Mouse (Mus musculus) embryonic facial prominence, embryonic 10.5 days (tissue): ENCODE results near the gene Dlx6. TPM values are rescaled to one million over a fixed set of nuclear protein-coding genes. Genes with fewer than 3 reads are reported as not detected.

Experiments
- DNase-seq: peaks from one replicate; pipeline ENCODE4 v3.0.0-alpha.2; 2017; ENCODE audit warnings: low spot score
- H3K27ac ChIP-seq: fragments of 300-500 bp; sonication (generic); replicated peaks from 2 replicates; pipeline ENCODE4 v1.5.1; 2016; ENCODE audit warnings: mild to moderate bottlenecking
- H3K27me3 ChIP-seq: fragments of 300-500 bp; sonication (generic); replicated peaks from 2 replicates; pipeline ENCODE4 v1.6.1; 2016; ENCODE audit warnings: low read depth, mild to moderate bottlenecking; ENCODE audit not compliant: poor library complexity, severe bottlenecking
- H3K36me3 ChIP-seq: fragments of 300-500 bp; sonication (generic); replicated peaks from 2 replicates; pipeline ENCODE4 v1.6.1; 2016; ENCODE audit warnings: mild to moderate bottlenecking, moderate library complexity
- H3K4me1 ChIP-seq: fragments of 300-500 bp; sonication (generic); 2 replicates; pipeline ENCODE4 v1.6.1; 2016
- H3K4me3 ChIP-seq: fragments of 300-500 bp; sonication (generic); 2 replicates; pipeline ENCODE4 v1.5.1; 2016; ENCODE audit warnings: mild to moderate bottlenecking, moderate library complexity
- H3K9me3 ChIP-seq: fragments of 300-500 bp; sonication (generic); 2 replicates; pipeline ENCODE4 v1.6.1; 2016; ENCODE audit warnings: mild to moderate bottlenecking
- WGBS: fragments of 180-500 bp; shearing (Covaris S2); methylation state at CpG from one replicate; pipeline ENCODE4 v1.1.7; 2016; 5-methylcytosine and 5-hydroxymethylcytosine counted together
- polyA plus RNA-seq: library from polyadenylated mRNA; unstranded; fragments of >200 nt; fragmentation: Nextera tagmentation; extraction: Ambion mirVana; gene quantifications from 2 replicates; pipeline ENCODE4 v1.2.1, GENCODE M21; 2016

The Dlx6 gene
- polyA plus RNA-seq, 1 experiment from 2014 or later, result 5.9 TPM

DNA sequence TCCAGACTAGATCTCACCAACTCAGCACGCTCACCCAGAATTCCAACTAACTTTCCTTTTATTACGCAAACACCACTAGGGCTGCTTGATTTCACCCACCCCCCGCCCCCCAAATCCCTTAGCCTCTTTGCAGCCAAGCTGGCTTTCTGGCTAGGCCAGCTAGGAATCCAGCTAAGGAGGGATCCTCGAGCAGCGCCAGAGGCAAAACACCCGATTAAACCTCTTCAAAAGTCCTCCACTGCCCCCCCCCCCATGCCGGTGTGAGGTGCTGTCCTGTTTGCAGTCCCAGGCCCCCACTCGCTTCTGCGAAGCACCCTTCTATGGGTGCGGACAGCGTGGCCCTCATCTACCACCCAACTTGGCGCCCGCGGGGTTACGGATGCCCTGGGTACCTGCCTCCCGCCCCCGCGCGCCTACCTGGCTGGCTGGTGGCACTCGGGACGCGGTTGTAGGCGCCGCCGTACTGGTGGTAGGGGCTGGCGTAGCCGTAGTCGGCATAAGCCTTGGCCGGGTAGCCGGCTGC lies 18.0 kb downstream of the Dlx6 start:
- Histone ChIP-seq H3K27ac (peak overlapping the region; percentile 93), H3K27me3 (peaks cover 90% of the 10 kb centered on the region), H3K9me3 (no peaks in the 10 kb centered on the region), H3K4me1 (peaks cover 44% of the 10 kb centered on the region), H3K36me3 (peaks cover 16% of the 10 kb centered on the region), H3K4me3 (peak overlapping the region; percentile 73)
- DNase-seq, result no peak
- under 1% methylated on average over 30 of the region's 30 CpGs for WGBS

DNA sequence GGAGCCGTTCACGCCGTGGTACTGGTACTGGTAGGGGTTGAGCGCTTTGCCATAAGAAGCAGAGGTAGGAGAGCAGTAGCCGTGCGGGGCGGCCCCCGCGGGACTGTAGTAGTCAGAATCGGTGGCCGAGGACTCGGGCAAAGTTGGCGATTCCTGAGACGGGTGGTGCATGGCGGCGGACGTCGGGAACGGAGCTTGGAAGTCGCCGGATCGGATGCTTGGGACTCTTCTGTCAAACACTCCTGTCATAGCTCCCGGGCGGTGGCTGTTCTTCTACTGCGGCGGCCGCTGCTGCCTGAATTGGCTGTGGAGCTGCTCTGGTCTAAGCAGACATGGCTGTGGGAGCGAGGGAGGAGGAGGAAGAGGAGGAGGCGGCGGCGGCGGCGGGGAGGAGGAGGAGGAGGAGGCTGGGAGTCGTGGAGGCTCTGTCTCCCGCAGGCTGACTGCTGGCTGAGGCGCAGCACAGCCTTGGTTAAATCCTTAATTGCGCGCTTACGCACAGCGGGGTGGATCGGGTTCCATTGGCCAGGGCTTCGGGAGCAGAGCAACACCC lies 18.6 kb downstream of the Dlx6 start, which contains the start of gene Dlx5:
Dlx5 (minus strand) TSS at position 448 of the 553 bp plus-strand sequence.
- Histone ChIP-seq H3K27ac (peak within 1 kb of the TSS; percentile 93), H3K27me3 (peaks cover 84% of the 10 kb centered on the region), H3K4me1 (peaks cover 44% of the 10 kb centered on the region), H3K36me3 (peaks cover 14% of the 10 kb centered on the region), H3K4me3 (peak within 1 kb of the TSS; percentile 73), H3K9me3 (no peaks in the 10 kb centered on the region)
- under 1% methylated on average over 36 of the region's 42 CpGs for WGBS
- peak; percentile 90 for DNase-seq

DNA sequence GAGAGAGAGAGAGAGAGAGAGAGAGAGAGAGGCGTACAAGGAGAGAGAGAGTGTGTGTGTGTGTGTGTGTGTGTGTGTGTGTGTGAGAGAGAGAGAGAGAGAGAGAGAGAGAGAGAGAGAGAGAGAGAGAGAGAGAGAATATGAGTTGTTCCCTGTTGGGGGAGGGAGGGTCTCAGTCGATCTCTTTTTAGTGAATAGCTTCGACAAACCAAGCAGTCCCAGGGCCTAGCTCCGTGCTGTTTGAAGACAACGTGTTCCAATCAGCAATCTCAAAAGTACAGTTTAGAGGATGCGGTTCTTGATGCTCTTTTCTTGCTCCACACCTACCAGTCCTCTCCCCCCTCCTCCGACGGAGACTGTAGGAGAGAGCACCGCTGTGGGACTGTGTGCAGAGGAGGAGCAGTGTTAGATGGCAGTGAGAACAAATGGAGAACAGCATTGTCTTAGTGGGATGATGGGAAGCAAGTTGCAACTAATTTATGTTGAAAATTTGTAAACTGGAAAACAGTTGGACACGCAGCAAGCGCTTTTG lies 19.2 kb downstream of the Dlx6 start:
- WGBS, result 4% methylated on average over 11 of the region's 11 CpGs
- peak overlapping the region; percentile 73 for H3K4me3 ChIP-seq
- H3K27me3 ChIP-seq, result peaks cover 78% of the 10 kb centered on the region
- no peaks in the 10 kb centered on the region for H3K9me3 ChIP-seq
- peaks cover 44% of the 10 kb centered on the region for H3K4me1 ChIP-seq
- DNase-seq, result peak; percentile 36
- H3K27ac ChIP-seq, result peak overlapping the region; percentile 93
- H3K36me3 ChIP-seq, result peaks cover 13% of the 10 kb centered on the region

DNA sequence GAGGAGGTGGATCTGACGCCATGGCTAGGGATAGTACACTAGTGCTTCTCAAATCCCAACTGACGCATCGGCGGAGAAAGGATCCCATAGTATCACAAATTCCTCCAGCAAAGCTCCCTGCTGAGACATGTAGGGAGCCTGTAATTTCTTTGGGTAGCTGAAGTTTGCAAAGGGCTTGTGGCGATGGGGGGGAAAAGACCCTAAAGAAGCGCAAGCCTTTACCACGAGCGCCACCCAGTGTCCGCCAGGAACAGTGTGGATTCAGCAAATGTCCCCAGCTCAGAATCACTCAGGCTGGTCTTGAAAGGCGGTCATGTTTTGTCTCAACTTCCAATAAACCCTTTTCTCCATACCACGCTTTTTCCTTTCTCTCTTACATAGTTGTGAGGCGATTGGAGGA lies 21.8 kb downstream of the Dlx6 start:
- Histone ChIP-seq H3K4me3 (no peak overlapping the region), H3K36me3 (no peaks in the 10 kb centered on the region), H3K27ac (no peak overlapping the region), H3K27me3 (peaks cover 52% of the 10 kb centered on the region), H3K9me3 (no peaks in the 10 kb centered on the region), H3K4me1 (peaks cover 28% of the 10 kb centered on the region)
- WGBS, result 3% methylated on average over 12 of the region's 12 CpGs
- peak; percentile 85 for DNase-seq

DNA sequence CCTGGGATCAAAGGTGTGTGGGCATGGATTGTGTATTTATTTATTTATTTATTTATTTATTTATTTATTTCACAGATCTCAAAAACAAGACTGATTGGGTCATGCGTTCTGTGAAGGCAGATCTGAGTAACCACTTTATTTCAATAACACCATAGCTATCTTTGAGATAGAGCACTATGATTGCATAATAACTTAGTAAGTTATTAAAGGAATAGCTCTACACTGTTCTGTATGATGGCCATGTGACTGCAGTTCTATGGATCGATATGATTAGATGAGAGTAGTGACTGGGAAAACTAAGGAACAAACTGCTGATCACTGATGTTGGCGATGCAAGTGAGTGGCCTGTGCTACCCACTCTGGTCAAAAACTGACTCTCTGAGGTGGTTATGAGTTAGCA lies 23.1 kb downstream of the Dlx6 start:
- Histone ChIP-seq H3K27ac (no peak overlapping the region), H3K36me3 (no peaks in the 10 kb centered on the region), H3K4me3 (no peak overlapping the region), H3K27me3 (peaks cover 39% of the 10 kb centered on the region), H3K9me3 (no peaks in the 10 kb centered on the region), H3K4me1 (peaks cover 18% of the 10 kb centered on the region)
- no peak for DNase-seq
- 88% methylated on average over 3 of the region's 3 CpGs for WGBS

DNA sequence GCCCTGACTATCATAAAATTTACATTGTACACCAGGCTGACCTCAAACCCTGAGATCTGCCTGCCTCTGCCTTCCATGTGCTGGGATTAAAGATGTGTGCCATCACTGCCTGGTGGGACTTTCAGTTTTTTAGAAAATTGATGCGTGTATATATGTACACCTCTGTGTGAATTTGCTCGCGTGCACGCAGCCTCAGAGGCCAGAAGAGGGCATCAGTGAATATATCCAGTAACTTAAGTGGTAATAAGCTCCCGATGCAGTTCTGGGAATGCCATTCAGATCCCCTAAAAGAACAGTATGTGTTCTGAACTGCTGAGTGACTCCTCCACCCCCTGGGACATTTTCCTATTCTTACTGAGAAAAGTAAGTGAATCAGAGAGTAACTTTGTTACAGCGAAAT lies 26.9 kb downstream of the Dlx6 start:
- WGBS, result 71% methylated on average over 6 of the region's 6 CpGs
- Histone ChIP-seq H3K4me3 (no peak overlapping the region), H3K9me3 (no peaks in the 10 kb centered on the region), H3K36me3 (no peaks in the 10 kb centered on the region), H3K27me3 (0 out of 2 replicates have a peak, but pooled peaks cover 3% of the 10 kb centered on the region), H3K4me1 (no peaks in the 10 kb centered on the region; the same call in 1 of the 2 replicates), H3K27ac (no peak overlapping the region)
- DNase-seq, result no peak

DNA sequence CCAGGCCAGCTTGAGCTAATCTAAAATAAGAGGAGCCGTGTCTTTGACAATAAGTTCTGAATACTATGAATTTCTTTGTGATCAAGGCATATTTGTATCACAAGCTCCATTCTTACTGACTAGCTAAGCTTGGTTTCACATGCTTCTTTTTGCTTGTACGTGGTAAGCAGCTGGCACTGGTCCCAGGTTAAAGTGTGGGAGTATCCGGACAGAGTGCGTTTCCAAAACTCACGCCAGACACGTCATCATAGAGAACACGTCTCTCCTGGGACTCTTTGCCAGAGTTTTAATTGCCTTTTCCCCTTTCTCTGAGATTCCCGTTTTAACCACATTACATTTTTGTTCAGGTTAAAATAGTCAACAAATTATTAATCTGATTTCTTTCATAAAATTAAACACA lies 46.5 kb downstream of the Dlx6 start:
- 85% methylated on average over 8 of the region's 8 CpGs for WGBS
- Histone ChIP-seq H3K4me3 (no peak overlapping the region), H3K36me3 (no peaks in the 10 kb centered on the region), H3K27ac (no peak overlapping the region), H3K4me1 (no peaks in the 10 kb centered on the region), H3K9me3 (no peaks in the 10 kb centered on the region), H3K27me3 (no peaks in the 10 kb centered on the region)
- DNase-seq, result no peak

DNA sequence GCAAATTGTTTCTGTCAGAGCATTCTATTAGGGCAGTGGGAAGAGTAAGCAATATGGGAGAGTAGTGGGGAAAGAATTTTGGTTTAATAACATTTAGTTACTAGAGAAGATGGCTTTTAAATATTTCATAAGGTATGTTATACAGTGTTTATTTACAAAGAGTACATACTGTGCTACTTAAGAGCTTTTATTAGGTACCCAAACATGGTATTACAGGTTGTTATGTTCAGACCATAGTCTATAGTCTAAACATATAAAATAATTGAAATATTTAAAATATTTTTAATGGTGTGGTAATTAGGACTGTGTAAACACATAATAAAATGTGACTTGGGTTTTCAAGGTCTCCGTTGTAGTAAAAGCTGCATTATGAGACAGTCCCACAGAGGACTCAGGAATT lies 51.2 kb downstream of the Dlx6 start:
- WGBS, result 83% methylated on average over 1 of the region's 1 CpGs
- DNase-seq, result no peak
- Histone ChIP-seq H3K36me3 (no peaks in the 10 kb centered on the region), H3K27ac (no peak overlapping the region), H3K9me3 (no peaks in the 10 kb centered on the region), H3K4me1 (peaks cover 5% of the 10 kb centered on the region), H3K4me3 (no peak overlapping the region), H3K27me3 (no peaks in the 10 kb centered on the region)

DNA sequence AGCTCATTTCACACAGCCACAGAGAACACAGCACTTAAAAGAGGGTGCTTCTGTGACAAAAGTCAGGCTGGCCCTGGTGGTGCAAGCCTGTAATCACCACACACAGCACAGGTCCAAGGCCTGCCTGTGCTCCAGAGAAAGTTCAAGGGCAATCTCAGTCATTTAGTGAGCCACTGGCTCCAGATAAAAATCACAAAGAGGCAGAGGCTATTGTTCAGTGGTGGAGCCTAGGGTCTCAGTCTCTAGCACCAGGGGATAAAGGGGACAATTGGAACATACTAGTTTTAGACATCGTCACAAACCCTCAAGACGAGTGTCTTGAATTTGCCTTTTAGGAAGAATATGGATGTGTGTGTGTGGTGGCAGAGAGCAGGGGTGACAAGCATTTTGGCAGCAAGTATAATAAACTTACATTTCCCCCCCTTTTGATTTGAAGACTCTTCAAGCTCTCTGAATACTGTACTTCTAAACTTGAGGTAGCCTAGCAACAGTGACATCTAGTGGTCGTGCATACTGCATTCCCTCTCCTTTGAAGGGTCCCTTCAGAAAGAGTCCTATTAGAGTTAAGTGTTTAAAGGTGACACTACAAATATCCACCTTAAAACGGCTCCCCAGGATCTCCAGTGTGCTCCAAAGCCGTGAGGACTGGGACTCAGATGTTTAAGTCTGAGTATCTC lies 51.9 kb downstream of the Dlx6 start:
- peak; percentile 42 for DNase-seq

DNA sequence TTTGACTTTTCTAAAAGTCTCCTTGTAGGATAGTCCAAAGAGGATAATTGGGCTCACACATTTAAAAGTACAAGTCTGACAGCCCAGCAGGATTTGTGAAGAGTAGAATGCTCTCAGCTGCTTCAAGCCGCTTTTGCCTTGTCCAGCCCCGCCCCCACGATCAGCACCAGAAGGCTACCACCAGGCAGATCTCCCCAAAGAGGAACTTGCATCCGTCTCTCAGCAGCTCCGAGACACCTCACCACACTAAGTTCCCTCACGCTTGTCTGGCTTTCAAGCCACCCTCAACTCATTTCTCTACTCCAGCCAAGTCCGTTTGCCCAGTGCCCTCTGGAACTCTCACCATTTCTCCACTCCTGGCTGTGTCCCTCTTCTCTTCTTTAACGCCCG lies 52.4 kb downstream of the Dlx6 start:
- no peaks in the 10 kb centered on the region for H3K36me3 ChIP-seq
- WGBS, result 58% methylated on average over 9 of the region's 9 CpGs
- no peaks in the 10 kb centered on the region for H3K9me3 ChIP-seq
- H3K4me3 ChIP-seq, result no peak overlapping the region
- H3K4me1 ChIP-seq, result peaks cover 5% of the 10 kb centered on the region
- peak; percentile 11 for DNase-seq
- H3K27me3 ChIP-seq, result no peaks in the 10 kb centered on the region
- no peak overlapping the region for H3K27ac ChIP-seq

More for the DNA sequence above, 51.9 kb downstream of the Dlx6 start:
- Histone ChIP-seq H3K27ac (no peak overlapping the region), H3K27me3 (no peaks in the 10 kb centered on the region), H3K4me1 (peaks cover 5% of the 10 kb centered on the region), H3K9me3 (no peaks in the 10 kb centered on the region), H3K4me3 (no peak overlapping the region), H3K36me3 (no peaks in the 10 kb centered on the region)
- WGBS, result 38% methylated on average over 5 of the region's 5 CpGs

DNA sequence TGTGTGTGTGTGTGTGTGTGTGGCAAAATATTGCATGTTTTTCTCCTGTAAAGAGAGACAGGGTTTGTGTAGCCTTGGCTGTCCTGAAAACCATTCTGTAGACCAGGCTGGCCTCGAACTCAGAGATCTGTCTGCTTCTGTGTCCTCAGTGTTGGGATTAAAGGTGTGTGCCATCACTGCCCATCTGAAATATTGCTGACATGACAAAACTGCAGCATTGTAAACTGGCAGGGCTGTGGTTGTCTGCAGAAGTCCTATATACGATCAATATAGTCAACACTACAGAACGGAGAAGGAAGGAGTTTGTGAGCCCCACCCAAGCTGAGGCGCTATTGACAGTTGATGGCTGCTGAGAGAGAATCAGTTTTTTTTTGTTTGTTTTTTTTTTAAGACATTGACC lies 54.2 kb downstream of the Dlx6 start:
- Histone ChIP-seq H3K4me3 (no peak overlapping the region), H3K9me3 (no peaks in the 10 kb centered on the region), H3K27ac (no peak overlapping the region), H3K36me3 (no peaks in the 10 kb centered on the region), H3K4me1 (peaks cover 5% of the 10 kb centered on the region), H3K27me3 (no peaks in the 10 kb centered on the region)
- no peak for DNase-seq
- WGBS, result 88% methylated on average over 4 of the region's 4 CpGs
